Mouse (Mus musculus): ENCODE measurements around the gene Ccpg1. TPM values are rescaled to one million over a fixed set of nuclear protein-coding genes. Genes with fewer than 3 reads are reported as not detected.

Gene Ccpg1
- total and polyA plus RNA-seq, 2 experiments from 2014 or later, result 19.3 to 39.9 TPM

DNA sequence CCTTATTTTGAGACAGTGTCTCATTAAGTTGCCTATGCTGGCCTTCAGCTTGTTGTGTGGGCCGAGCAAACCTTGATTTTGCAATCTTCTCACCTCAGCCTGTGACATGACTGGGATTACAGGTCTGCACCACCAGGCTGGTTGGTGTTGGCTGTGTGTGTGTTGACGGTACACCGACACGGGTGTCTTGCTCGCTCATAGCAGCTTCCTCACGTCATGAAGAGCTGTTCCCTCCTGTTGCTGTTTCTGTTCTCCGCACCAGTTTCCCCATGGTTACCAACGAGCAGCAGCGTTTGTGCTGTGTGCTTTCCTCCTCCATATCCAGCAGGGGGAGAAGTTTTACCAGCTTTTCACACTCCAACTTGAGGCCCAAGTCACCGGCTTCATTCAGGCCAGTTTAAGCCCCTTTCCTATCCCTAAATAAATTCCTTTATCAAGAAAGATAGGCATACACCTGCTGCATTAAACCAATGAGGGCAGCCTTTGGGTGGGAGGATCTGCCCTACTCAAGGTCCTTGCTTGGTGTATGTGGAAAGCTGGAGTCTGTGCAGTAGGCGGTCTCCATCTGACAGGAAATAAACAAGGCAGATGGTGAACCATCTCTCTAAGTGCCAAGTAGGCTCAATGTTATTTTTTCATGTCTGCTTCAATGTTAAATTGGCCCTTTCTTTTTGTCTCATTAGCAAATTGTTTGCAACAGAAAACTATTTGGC is 16.7 kb upstream of the Ccpg1 start:
- no peaks in the 10 kb centered on the region for H3K4me1 ChIP-seq (ENCODE audit: insufficient read depth, low read length)
- H3K9me3 ChIP-seq (ENCODE audit: low read length), result no peaks in the 10 kb centered on the region
- peak; percentile 83 for TF ChIP-seq CTCF (IDR thresholded peaks at IDR 0.05)
- WGBS, result 28% methylated on average over 11 of the region's 11 CpGs
- H3K27ac ChIP-seq (ENCODE audit: low read depth, low read length), result no peak overlapping the region
- DNase-seq (ENCODE audit: low spot score) (peak; percentile 82), ATAC-seq (ENCODE audit: low FRiP score) (peak; percentile 74)
- no peak overlapping the region for H3K4me2 ChIP-seq (ENCODE audit: low read depth, low read length, poor library complexity, severe bottlenecking)
- H3K36me3 ChIP-seq (ENCODE audit: insufficient read depth, low read length), result no peaks in the 10 kb centered on the region
- no peaks in the 10 kb centered on the region for H3K27me3 ChIP-seq (ENCODE audit: insufficient read depth, low read length)
- H3K9ac ChIP-seq (replicated peaks; ENCODE audit: low read length, poor library complexity, severe bottlenecking), result no peak overlapping the region
- no peak overlapping the region for H3K4me3 ChIP-seq (ENCODE audit: low read depth, low read length)

DNA sequence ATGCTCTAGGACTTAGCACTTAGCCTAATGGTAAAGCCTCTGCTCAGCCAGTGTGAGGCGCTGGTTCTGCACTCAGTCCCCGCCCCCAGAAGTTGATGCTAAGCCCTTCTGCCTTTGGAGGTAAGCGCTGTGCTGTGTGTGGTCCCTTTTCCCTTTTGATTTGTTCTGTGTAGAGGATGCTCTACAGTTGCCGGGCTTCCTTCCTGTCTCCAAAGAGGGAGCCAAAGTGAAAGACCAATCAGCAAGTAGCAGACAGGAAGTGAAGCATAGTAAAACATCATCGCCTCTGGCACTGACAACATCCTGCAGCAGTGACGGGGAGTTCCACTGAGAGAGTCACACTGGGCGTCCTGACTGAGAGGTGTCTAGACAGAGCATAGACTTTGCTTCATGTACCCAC is 15.4 kb upstream of the Ccpg1 start:
- no peak for DNase-seq (ENCODE audit: low spot score)
- H3K9me3 ChIP-seq (ENCODE audit: low read length), result no peaks in the 10 kb centered on the region
- no peak overlapping the region for H3K27ac ChIP-seq (ENCODE audit: low read depth, low read length)
- WGBS, result 70% methylated on average over 7 of the region's 7 CpGs
- no peaks in the 10 kb centered on the region for H3K27me3 ChIP-seq (ENCODE audit: insufficient read depth, low read length)
- no peak overlapping the region for H3K9ac ChIP-seq (replicated peaks; ENCODE audit: low read length, poor library complexity, severe bottlenecking)
- H3K36me3 ChIP-seq (ENCODE audit: insufficient read depth, low read length), result no peaks in the 10 kb centered on the region
- H3K4me1 ChIP-seq (ENCODE audit: insufficient read depth, low read length), result no peaks in the 10 kb centered on the region
- no peak overlapping the region for H3K4me2 ChIP-seq (ENCODE audit: low read depth, low read length, poor library complexity, severe bottlenecking)
- ATAC-seq (ENCODE audit: low FRiP score), result 0 out of 2 replicates have a peak, but pooled peaks have one; percentile 3
- H3K4me3 ChIP-seq (ENCODE audit: low read depth, low read length), result no peak overlapping the region
- TF ChIP-seq CTCF (IDR thresholded peaks at IDR 0.05), result peak; percentile 11; the same call in 1 of the 2 replicates

DNA sequence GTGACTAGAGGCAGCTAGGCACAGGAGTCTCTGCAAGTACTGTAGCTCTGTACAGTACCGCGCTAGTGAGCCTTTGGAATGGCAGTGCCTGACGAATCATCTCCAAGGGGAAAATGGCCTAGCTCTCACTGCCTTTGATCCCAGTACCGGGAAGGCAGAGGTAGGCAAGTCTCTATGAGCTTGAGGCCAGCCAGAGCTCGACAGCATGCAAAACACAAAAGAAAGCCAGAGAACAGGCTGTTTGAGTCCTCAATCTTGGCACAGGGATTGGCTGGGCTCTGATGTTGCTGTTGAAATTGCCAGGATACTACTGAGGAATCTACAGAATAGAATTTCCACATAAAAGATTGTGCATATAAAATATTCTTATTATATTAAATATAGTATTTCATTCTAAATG is 12.8 kb upstream of the Ccpg1 start:
- WGBS, result 83% methylated on average over 5 of the region's 5 CpGs
- Histone ChIP-seq H3K4me3 (ENCODE audit: low read depth, low read length) (no peak overlapping the region), H3K9ac (replicated peaks; ENCODE audit: low read length, poor library complexity, severe bottlenecking) (no peak overlapping the region), H3K4me1 (ENCODE audit: insufficient read depth, low read length) (no peaks in the 10 kb centered on the region), H3K36me3 (ENCODE audit: insufficient read depth, low read length) (no peaks in the 10 kb centered on the region), H3K9me3 (ENCODE audit: low read length) (no peaks in the 10 kb centered on the region), H3K4me2 (ENCODE audit: low read depth, low read length, poor library complexity, severe bottlenecking) (no peak overlapping the region), H3K27me3 (ENCODE audit: insufficient read depth, low read length) (no peaks in the 10 kb centered on the region), H3K27ac (ENCODE audit: low read depth, low read length) (no peak overlapping the region)
- no peak for TF ChIP-seq CTCF (IDR thresholded peaks at IDR 0.05)
- DNase-seq (ENCODE audit: low spot score), result no peak
- ATAC-seq (ENCODE audit: low FRiP score), result no peak

DNA sequence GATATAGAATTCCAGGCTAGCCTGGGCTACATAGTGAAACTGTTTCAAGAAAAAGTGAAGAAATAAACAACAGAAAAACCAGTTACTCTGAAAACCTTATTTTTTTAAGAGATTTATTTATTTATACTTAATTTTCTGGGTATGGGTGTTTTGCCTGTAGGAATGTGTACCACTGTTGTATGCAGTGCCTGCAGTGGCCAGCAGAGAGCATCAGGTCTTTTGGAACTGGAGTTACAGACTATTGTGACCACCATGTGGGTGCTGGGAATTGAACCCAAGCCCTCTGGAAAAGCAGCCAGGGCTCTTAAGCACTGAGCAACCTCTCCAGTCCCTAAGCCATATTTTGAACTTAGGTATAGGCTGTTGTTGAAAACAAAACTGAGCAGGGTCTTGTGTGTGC is 12.2 kb upstream of the Ccpg1 start:
- no peaks in the 10 kb centered on the region for H3K36me3 ChIP-seq (ENCODE audit: insufficient read depth, low read length)

DNA sequence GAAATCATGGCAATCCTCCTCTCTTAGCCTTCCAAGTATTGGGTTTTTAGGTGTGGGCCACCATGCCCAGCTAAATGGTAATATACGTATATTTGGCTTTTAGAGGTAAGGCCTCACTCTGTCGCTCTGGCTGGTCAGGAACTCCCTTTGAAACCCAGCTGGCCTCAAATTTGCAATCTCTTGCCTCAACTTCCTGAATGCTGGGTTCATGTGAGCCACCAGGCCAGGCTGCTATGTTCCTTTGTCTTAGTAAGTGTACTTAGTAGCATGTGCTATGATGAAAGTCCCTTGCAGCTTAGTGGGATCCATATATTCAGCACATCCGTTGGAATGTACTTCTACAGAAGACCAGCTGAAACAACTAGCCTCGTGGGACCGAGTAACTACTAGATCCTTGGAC is 10.5 kb upstream of the Ccpg1 start:
- Histone ChIP-seq H3K36me3 (ENCODE audit: insufficient read depth, low read length) (no peaks in the 10 kb centered on the region), H3K27me3 (ENCODE audit: insufficient read depth, low read length) (no peaks in the 10 kb centered on the region), H3K4me2 (ENCODE audit: low read depth, low read length, poor library complexity, severe bottlenecking) (no peak overlapping the region), H3K9ac (replicated peaks; ENCODE audit: low read length, poor library complexity, severe bottlenecking) (no peak overlapping the region), H3K4me1 (ENCODE audit: insufficient read depth, low read length) (no peaks in the 10 kb centered on the region), H3K9me3 (ENCODE audit: low read length) (no peaks in the 10 kb centered on the region), H3K27ac (ENCODE audit: low read depth, low read length) (no peak overlapping the region), H3K4me3 (ENCODE audit: low read depth, low read length) (no peak overlapping the region)
- no peak for ATAC-seq (ENCODE audit: low FRiP score)
- no peak for DNase-seq (ENCODE audit: low spot score)
- 92% methylated on average over 5 of the region's 5 CpGs for WGBS
- TF ChIP-seq CTCF (IDR thresholded peaks at IDR 0.05), result no peak

More for the DNA sequence above, 12.2 kb upstream of the Ccpg1 start:
- H3K4me2 ChIP-seq (ENCODE audit: low read depth, low read length, poor library complexity, severe bottlenecking), result no peak overlapping the region
- no peak for TF ChIP-seq CTCF (IDR thresholded peaks at IDR 0.05)
- H3K9ac ChIP-seq (replicated peaks; ENCODE audit: low read length, poor library complexity, severe bottlenecking), result no peak overlapping the region
- DNase-seq (ENCODE audit: low spot score), result no peak
- no peaks in the 10 kb centered on the region for H3K9me3 ChIP-seq (ENCODE audit: low read length)
- no peaks in the 10 kb centered on the region for H3K27me3 ChIP-seq (ENCODE audit: insufficient read depth, low read length)
- H3K27ac ChIP-seq (ENCODE audit: low read depth, low read length), result no peak overlapping the region
- ATAC-seq (ENCODE audit: low FRiP score), result no peak
- no peak overlapping the region for H3K4me3 ChIP-seq (ENCODE audit: low read depth, low read length)
- H3K4me1 ChIP-seq (ENCODE audit: insufficient read depth, low read length), result no peaks in the 10 kb centered on the region

DNA sequence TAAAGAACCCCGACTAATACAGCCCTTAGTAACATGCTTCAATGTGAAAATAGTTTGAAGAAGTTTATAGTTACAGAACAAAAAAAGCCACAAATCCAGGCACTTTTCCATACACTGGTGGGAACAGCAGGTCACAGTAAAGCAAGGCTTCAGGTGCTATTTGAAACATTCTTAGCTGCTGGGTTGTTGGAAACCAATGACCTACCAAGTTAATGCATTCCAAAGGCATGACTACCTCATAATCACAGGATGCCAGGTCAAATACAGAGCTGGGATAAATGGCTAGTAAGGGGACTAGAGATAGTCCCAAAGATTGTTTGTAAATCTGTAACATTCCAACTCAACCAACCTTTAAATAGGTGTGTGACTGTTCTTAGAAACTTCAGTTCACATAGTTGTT is 10.0 kb upstream of the Ccpg1 start:
- ATAC-seq (ENCODE audit: low FRiP score) (no peak), DNase-seq (ENCODE audit: low spot score) (no peak)
- H3K27me3 ChIP-seq (ENCODE audit: insufficient read depth, low read length), result no peaks in the 10 kb centered on the region
- no peaks in the 10 kb centered on the region for H3K9me3 ChIP-seq (ENCODE audit: low read length)
- no peak overlapping the region for H3K9ac ChIP-seq (replicated peaks; ENCODE audit: low read length, poor library complexity, severe bottlenecking)
- H3K4me3 ChIP-seq (ENCODE audit: low read depth, low read length), result no peak overlapping the region
- no peak for TF ChIP-seq CTCF (IDR thresholded peaks at IDR 0.05)
- H3K27ac ChIP-seq (ENCODE audit: low read depth, low read length), result no peak overlapping the region
- 92% methylated on average over 1 of the region's 1 CpGs for WGBS
- H3K4me2 ChIP-seq (ENCODE audit: low read depth, low read length, poor library complexity, severe bottlenecking), result no peak overlapping the region
- no peaks in the 10 kb centered on the region for H3K4me1 ChIP-seq (ENCODE audit: insufficient read depth, low read length)
- H3K36me3 ChIP-seq (ENCODE audit: insufficient read depth, low read length), result no peaks in the 10 kb centered on the region
